Mouse (Mus musculus) stomach, embryonic 16.5 days (tissue): ENCODE measurements around the gene Hnrnpa1. TPM values are rescaled to one million over a fixed set of nuclear protein-coding genes. Genes with fewer than 3 reads are reported as not detected.
A peak's percentile ranks its signal among the peaks of the same experiment; 100 is the strongest.

Experiments
- ATAC-seq: fragments of 200-750 bp; cut with Nextera tagmentation; 2 replicates; pipeline ENCODE4 v1.8.0; 2017; ENCODE audit warnings: moderate number of reproducible peaks, moderate TSS enrichment; ENCODE audit not compliant: insufficient read depth, low FRiP score
- H3K27ac ChIP-seq: fragments of 300-500 bp; sonication (generic); 2 replicates; pipeline ENCODE4 v1.5.1; 2014; ENCODE audit warnings: low read length
- H3K27me3 ChIP-seq: fragments of 300-500 bp; sonication (generic); 2 replicates; pipeline ENCODE4 v1.6.1; 2014; ENCODE audit warnings: low read length, control low read depth, mixed read lengths; ENCODE audit not compliant: control insufficient read depth, insufficient read depth
- H3K36me3 ChIP-seq: fragments of 300-500 bp; sonication (generic); 2 replicates; pipeline ENCODE4 v1.6.1; 2014; ENCODE audit warnings: low read length; ENCODE audit not compliant: control insufficient read depth, insufficient read depth
- H3K4me1 ChIP-seq: fragments of 300-500 bp; sonication (generic); 2 replicates; pipeline ENCODE4 v1.6.1; 2014; ENCODE audit warnings: low read length, control low read depth, mixed read lengths; ENCODE audit not compliant: control insufficient read depth, insufficient read depth
- H3K4me2 ChIP-seq: fragments of 300-500 bp; sonication (generic); 2 replicates; pipeline ENCODE4 v1.6.1; 2014; ENCODE audit warnings: low read depth, low read length, mixed read lengths
- H3K4me3 ChIP-seq: fragments of 300-500 bp; sonication (generic); replicated peaks from 2 replicates; pipeline ENCODE4 v1.5.1; 2014; ENCODE audit warnings: mild to moderate bottlenecking, low read length
- H3K9ac ChIP-seq: fragments of 300-500 bp; sonication (generic); 2 replicates; pipeline ENCODE4 v1.6.1; 2014; ENCODE audit warnings: low read length
- H3K9me3 ChIP-seq: fragments of 300-500 bp; sonication (generic); replicated peaks from 2 replicates; pipeline ENCODE4 v1.6.1; 2016; ENCODE audit warnings: low read length, control low read depth; ENCODE audit not compliant: control insufficient read depth
- WGBS: fragments of 180-500 bp; shearing (Covaris S2); extraction: QIAGEN DNeasy Blood & Tissue Kit; methylation state at CpG from one replicate; pipeline ENCODE4 v1.1.7; 2014; 5-methylcytosine and 5-hydroxymethylcytosine counted together
- polyA plus RNA-seq: library from polyadenylated mRNA; unstranded; fragments of >200 nt; fragmentation: Nextera tagmentation; extraction: Ambion mirVana; gene quantifications from 2 replicates; pipeline ENCODE4 v1.2.1, GENCODE M21; 2015

Hnrnpa1 gene
- polyA plus RNA-seq, 1 experiment from 2014 or later = 529 TPM

- Histone ChIP-seq H3K9ac (no peak overlapping the region), H3K36me3 (no peaks in the 10 kb centered on the region), H3K9me3 (no peaks in the 10 kb centered on the region), H3K4me1 (peaks cover 8% of the 10 kb centered on the region; the same call in 1 of the 2 replicates), H3K4me3 (no peak overlapping the region), H3K27ac (no peak overlapping the region; the same call in 1 of the 2 replicates), H3K27me3 (no peaks in the 10 kb centered on the region), H3K4me2 (no peak overlapping the region)
- 60% methylated on average over 3 of the region's 3 CpGs for WGBS
- no peak for ATAC-seq
Observed at GRCm38 (mm10) chr15:103279750-103280149, 39.5 kb downstream of the Hnrnpa1 start.

GRCm38 (mm10) chr15:103280817-103281464 is 40.7 kb downstream of the Hnrnpa1 start:
- peak; percentile 72 for ATAC-seq
- no peaks in the 10 kb centered on the region for H3K27me3 ChIP-seq
- WGBS = 51% methylated on average over 3 of the region's 3 CpGs
- no peak overlapping the region for H3K9ac ChIP-seq
- H3K4me1 ChIP-seq = peaks cover 12% of the 10 kb centered on the region
- H3K9me3 ChIP-seq = no peaks in the 10 kb centered on the region
- no peak overlapping the region for H3K4me2 ChIP-seq
- H3K27ac ChIP-seq = peak overlapping the region; percentile 38; the same call in 1 of the 2 replicates
- no peaks in the 10 kb centered on the region for H3K36me3 ChIP-seq
- no peak overlapping the region for H3K4me3 ChIP-seq

DNA sequence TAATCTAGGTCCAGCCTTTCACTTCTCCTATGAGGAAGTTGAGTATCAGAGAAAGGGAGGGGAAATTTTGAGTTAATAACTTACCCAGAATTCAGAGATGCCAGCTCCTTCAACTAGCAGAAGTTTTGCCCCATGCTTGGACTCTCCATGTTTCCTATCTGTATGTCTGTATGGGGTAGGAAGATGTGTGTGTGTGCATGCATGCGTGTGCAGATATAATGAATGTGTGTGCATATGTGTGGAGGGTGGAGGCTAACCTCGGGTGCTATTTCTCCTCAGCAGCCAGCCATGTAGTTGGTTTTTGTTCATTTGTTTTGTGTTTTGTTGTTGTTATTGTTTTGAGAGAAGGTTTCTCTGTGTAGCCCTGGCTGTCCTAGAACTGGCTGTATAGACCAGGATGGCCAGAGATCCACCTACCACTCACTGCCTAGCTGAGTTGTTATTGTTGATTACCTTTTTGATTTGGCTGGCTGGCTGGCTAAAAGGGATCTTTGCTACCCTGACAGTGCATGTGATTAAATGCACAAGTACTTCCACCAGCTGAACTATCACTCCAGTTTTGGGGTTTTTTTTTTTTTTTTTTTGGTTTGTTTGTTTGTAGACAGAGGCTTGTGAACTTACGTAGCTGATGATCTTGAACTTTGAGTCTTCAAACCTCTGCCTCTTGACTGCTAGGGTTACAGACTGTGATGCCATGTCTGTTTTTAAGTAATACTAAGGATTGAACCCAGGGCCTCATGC is 41.4 kb downstream of the Hnrnpa1 start:
- Histone ChIP-seq H3K4me2 (no peak overlapping the region), H3K9me3 (no peaks in the 10 kb centered on the region)

GRCm38 (mm10) chr15:103284066-103284465 is 43.8 kb downstream of the Hnrnpa1 start:
- H3K36me3 ChIP-seq = no peaks in the 10 kb centered on the region
- H3K4me3 ChIP-seq = no peak overlapping the region
- no peaks in the 10 kb centered on the region for H3K27me3 ChIP-seq
- H3K9ac ChIP-seq = no peak overlapping the region
- no peaks in the 10 kb centered on the region for H3K9me3 ChIP-seq
- ATAC-seq = no peak
- peaks cover 14% of the 10 kb centered on the region for H3K4me1 ChIP-seq
- WGBS = 70% methylated on average over 3 of the region's 3 CpGs
- H3K4me2 ChIP-seq = no peak overlapping the region
- no peak overlapping the region for H3K27ac ChIP-seq

More for the DNA sequence above, 41.4 kb downstream of the Hnrnpa1 start:
- Histone ChIP-seq H3K9ac (no peak overlapping the region), H3K4me3 (no peak overlapping the region), H3K4me1 (peaks cover 14% of the 10 kb centered on the region), H3K27ac (peak overlapping the region; percentile 53), H3K27me3 (no peaks in the 10 kb centered on the region), H3K36me3 (no peaks in the 10 kb centered on the region)
- 85% methylated on average over 3 of the region's 3 CpGs for WGBS
- no peak for ATAC-seq

DNA sequence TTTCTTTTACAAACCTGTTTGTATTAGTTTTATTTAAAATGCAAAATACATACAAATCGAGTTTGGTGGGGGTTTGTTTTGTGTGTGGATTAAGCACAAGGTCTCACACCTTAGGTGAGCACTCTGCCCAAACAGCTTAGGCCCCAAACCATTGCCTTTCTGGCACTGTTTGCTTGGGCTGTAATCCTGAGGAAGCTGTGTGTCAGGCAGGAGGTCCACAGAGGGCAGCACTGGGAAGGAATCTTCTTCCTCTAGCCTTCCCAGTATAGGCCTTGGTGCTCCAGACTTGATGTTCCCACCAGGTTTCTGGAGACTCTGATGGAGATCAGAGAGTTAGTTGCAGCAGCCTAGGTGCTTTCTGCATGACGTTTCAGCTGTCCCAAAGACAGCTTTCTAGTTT is 44.4 kb downstream of the Hnrnpa1 start:
- H3K9me3 ChIP-seq = no peaks in the 10 kb centered on the region
- ATAC-seq = no peak
- H3K4me3 ChIP-seq = no peak overlapping the region
- H3K4me1 ChIP-seq = peaks cover 14% of the 10 kb centered on the region
- no peak overlapping the region for H3K4me2 ChIP-seq
- H3K27me3 ChIP-seq = no peaks in the 10 kb centered on the region
- no peaks in the 10 kb centered on the region for H3K36me3 ChIP-seq
- 0 out of 2 replicates have a peak overlapping the region, but pooled peaks have one; percentile 27 for H3K9ac ChIP-seq
- H3K27ac ChIP-seq = no peak overlapping the region; the same call in 1 of the 2 replicates
- WGBS = 38% methylated on average over 2 of the region's 2 CpGs

- H3K4me3 ChIP-seq = no peak overlapping the region
- no peaks in the 10 kb centered on the region for H3K27me3 ChIP-seq
- H3K4me1 ChIP-seq = peaks cover 9% of the 10 kb centered on the region; the same call in 1 of the 2 replicates
- H3K36me3 ChIP-seq = no peaks in the 10 kb centered on the region
- no peak overlapping the region for H3K9ac ChIP-seq
- H3K4me2 ChIP-seq = no peak overlapping the region
- no peak overlapping the region for H3K27ac ChIP-seq
- 56% methylated on average over 1 of the region's 1 CpGs for WGBS
- H3K9me3 ChIP-seq = no peaks in the 10 kb centered on the region
- ATAC-seq = no peak
Observed at GRCm38 (mm10) chr15:103285778-103286417, 45.7 kb downstream of the Hnrnpa1 start.

GRCm38 (mm10) chr15:103289600-103289999 is 49.4 kb downstream of the Hnrnpa1 start:
- H3K4me1 ChIP-seq = peaks cover 9% of the 10 kb centered on the region; the same call in 1 of the 2 replicates
- no peaks in the 10 kb centered on the region for H3K27me3 ChIP-seq
- no peaks in the 10 kb centered on the region for H3K9me3 ChIP-seq
- no peak overlapping the region for H3K9ac ChIP-seq
- no peak overlapping the region for H3K4me3 ChIP-seq
- H3K27ac ChIP-seq = no peak overlapping the region
- ATAC-seq = no peak
- no peak overlapping the region for H3K4me2 ChIP-seq
- WGBS = 40% methylated on average over 5 of the region's 5 CpGs
- peaks cover 21% of the 10 kb centered on the region for H3K36me3 ChIP-seq

- ATAC-seq = no peak
- Histone ChIP-seq H3K36me3 (peaks cover 21% of the 10 kb centered on the region), H3K9me3 (no peaks in the 10 kb centered on the region), H3K4me2 (no peak overlapping the region), H3K4me1 (peaks cover 6% of the 10 kb centered on the region; the same call in 1 of the 2 replicates), H3K9ac (no peak overlapping the region), H3K27ac (no peak overlapping the region), H3K27me3 (no peaks in the 10 kb centered on the region), H3K4me3 (no peak overlapping the region)
- WGBS = 61% methylated on average over 6 of the region's 6 CpGs
Observed at GRCm38 (mm10) chr15:103290417-103290816, 50.2 kb downstream of the Hnrnpa1 start.

GRCm38 (mm10) chr15:103290843-103291242 is 50.6 kb downstream of the Hnrnpa1 start:
- no peak overlapping the region for H3K27ac ChIP-seq
- H3K36me3 ChIP-seq = peaks cover 21% of the 10 kb centered on the region
- ATAC-seq = no peak
- WGBS = 70% methylated on average over 9 of the region's 9 CpGs
- peaks cover 2% of the 10 kb centered on the region; the same call in 1 of the 2 replicates for H3K4me1 ChIP-seq
- no peaks in the 10 kb centered on the region for H3K27me3 ChIP-seq
- H3K9ac ChIP-seq = no peak overlapping the region
- H3K4me2 ChIP-seq = no peak overlapping the region
- no peaks in the 10 kb centered on the region for H3K9me3 ChIP-seq
- H3K4me3 ChIP-seq = no peak overlapping the region
